Mouse (Mus musculus): ENCODE measurements around the gene Mcpt9.

- no peak for TF ChIP-seq GATA1 (IDR thresholded peaks at IDR 0.05; ENCODE audit: borderline replicate concordance, low read length)
- TF ChIP-seq FLI1 (IDR thresholded peaks at IDR 0.05; ENCODE audit: low read length) = no peak
Measured at GRCm38 (mm10) chr14:56057722-56058121, 27.4 kb upstream of the Mcpt9 start.
